Mouse (Mus musculus) hindbrain, embryonic 13.5 days (tissue): ENCODE data around the gene Nt5dc1. TPM values are rescaled to one million over a fixed set of nuclear protein-coding genes. Genes with fewer than 3 reads are reported as not detected.
"Not testable (repeated sequence)": the region's sequence is repeated elsewhere in the genome, so short reads cannot be mapped to it uniquely, and the experiment has no call there.

Experiments used
- ATAC-seq: fragments of 200-750 bp; cut with Nextera tagmentation; 2 replicates; pipeline ENCODE4 v1.8.0; 2017; ENCODE audit warnings: moderate TSS enrichment; ENCODE audit not compliant: low FRiP score
- H3K27ac ChIP-seq: fragments of 300-500 bp; sonication (generic); 2 replicates; pipeline ENCODE4 v1.5.1; 2015; ENCODE audit warnings: inconsistent platforms, mild to moderate bottlenecking, moderate library complexity
- H3K27me3 ChIP-seq: fragments of 300-500 bp; sonication (generic); 2 replicates; pipeline ENCODE4 v1.6.1; 2015; ENCODE audit warnings: mild to moderate bottlenecking, inconsistent platforms
- H3K36me3 ChIP-seq: fragments of 300-500 bp; sonication (generic); 2 replicates; pipeline ENCODE4 v1.6.1; 2015; ENCODE audit warnings: mild to moderate bottlenecking, inconsistent platforms
- H3K4me1 ChIP-seq: fragments of 300-500 bp; sonication (generic); replicated peaks from 2 replicates; pipeline ENCODE4 v1.6.1; 2015; ENCODE audit warnings: inconsistent platforms
- H3K4me2 ChIP-seq: fragments of 300-500 bp; sonication (generic); 2 replicates; pipeline ENCODE4 v1.6.1; 2015; ENCODE audit warnings: inconsistent platforms, mild to moderate bottlenecking, moderate library complexity
- H3K4me3 ChIP-seq: fragments of 300-500 bp; sonication (generic); 2 replicates; pipeline ENCODE4 v1.5.1; 2015; ENCODE audit warnings: mild to moderate bottlenecking, inconsistent platforms
- H3K9ac ChIP-seq: fragments of 300-500 bp; sonication (generic); 2 replicates; pipeline ENCODE4 v1.6.1; 2015; ENCODE audit warnings: mild to moderate bottlenecking, inconsistent platforms
- H3K9me3 ChIP-seq: fragments of 300-500 bp; sonication (generic); 2 replicates; pipeline ENCODE4 v1.6.1; 2016; ENCODE audit warnings: inconsistent platforms
- WGBS: fragments of 180-500 bp; shearing (Covaris S2); methylation state at CpG from one replicate; pipeline ENCODE4 v1.1.7; 2015; 5-methylcytosine and 5-hydroxymethylcytosine counted together
- polyA plus RNA-seq: library from polyadenylated mRNA; unstranded; fragments of >200 nt; fragmentation: Nextera tagmentation; extraction: Ambion mirVana; gene quantifications from 2 replicates; pipeline ENCODE4 v1.2.1, GENCODE M21; 2015

Nt5dc1 gene
- polyA plus RNA-seq, 1 experiment from 2014 or later: 3.2 TPM

- 81% methylated on average over 5 of the region's 5 CpGs for WGBS
- ATAC-seq: no peak
- Histone ChIP-seq H3K27ac (no peak overlapping the region), H3K27me3 (no peaks in the 10 kb centered on the region), H3K9me3 (no peaks in the 10 kb centered on the region), H3K36me3 (no peaks in the 10 kb centered on the region), H3K4me3 (no peak overlapping the region), H3K4me1 (0 out of 2 replicates have a peak, but pooled peaks cover 3% of the 10 kb centered on the region), H3K9ac (no peak overlapping the region), H3K4me2 (no peak overlapping the region)
Measured at GRCm38 (mm10) chr10:34267312-34268070, 150.9 kb downstream of the Nt5dc1 start.

GRCm38 (mm10) chr10:34265106-34265505 is 153.2 kb downstream of the Nt5dc1 start:
- no peaks in the 10 kb centered on the region for H3K4me1 ChIP-seq
- 83% methylated on average over 4 of the region's 4 CpGs for WGBS
- H3K27ac ChIP-seq: no peak overlapping the region
- H3K9ac ChIP-seq: no peak overlapping the region
- H3K4me2 ChIP-seq: no peak overlapping the region
- no peaks in the 10 kb centered on the region for H3K36me3 ChIP-seq
- H3K9me3 ChIP-seq: no peaks in the 10 kb centered on the region
- H3K4me3 ChIP-seq: no peak overlapping the region
- ATAC-seq: no peak
- H3K27me3 ChIP-seq: no peaks in the 10 kb centered on the region

- not testable (repeated sequence) for H3K9me3 ChIP-seq, H3K27ac ChIP-seq, H3K27me3 ChIP-seq, H3K36me3 ChIP-seq, H3K9ac ChIP-seq, H3K4me1 ChIP-seq, ATAC-seq, H3K4me3 ChIP-seq, H3K4me2 ChIP-seq
- WGBS: 88% methylated on average over 9 of the region's 9 CpGs
Measured at GRCm38 (mm10) chr10:34252833-34253232, 165.5 kb downstream of the Nt5dc1 start.

- 35% methylated on average over 2 of the region's 2 CpGs for WGBS
- Histone ChIP-seq H3K36me3 (no peaks in the 10 kb centered on the region), H3K27ac (no peak overlapping the region), H3K9ac (no peak overlapping the region), H3K4me2 (no peak overlapping the region), H3K4me1 (no peaks in the 10 kb centered on the region), H3K27me3 (no peaks in the 10 kb centered on the region), H3K4me3 (no peak overlapping the region), H3K9me3 (no peaks in the 10 kb centered on the region)
- no peak for ATAC-seq
Measured at GRCm38 (mm10) chr10:34249594-34249993, 168.8 kb downstream of the Nt5dc1 start.

GRCm38 (mm10) chr10:34247757-34248156 is 170.6 kb downstream of the Nt5dc1 start:
- no peaks in the 10 kb centered on the region for H3K36me3 ChIP-seq
- H3K4me2 ChIP-seq: no peak overlapping the region
- WGBS: 45% methylated on average over 3 of the region's 3 CpGs

GRCm38 (mm10) chr10:34246106-34246505 is 172.2 kb downstream of the Nt5dc1 start:
- Histone ChIP-seq H3K27me3 (no peaks in the 10 kb centered on the region), H3K4me3 (no peak overlapping the region), H3K4me2 (no peak overlapping the region), H3K27ac (no peak overlapping the region), H3K4me1 (no peaks in the 10 kb centered on the region), H3K9ac (no peak overlapping the region), H3K36me3 (no peaks in the 10 kb centered on the region), H3K9me3 (no peaks in the 10 kb centered on the region)
- 74% methylated on average over 2 of the region's 2 CpGs for WGBS
- no peak for ATAC-seq

More at GRCm38 (mm10) chr10:34247757-34248156, 170.6 kb downstream of the Nt5dc1 start:
- H3K9ac ChIP-seq: no peak overlapping the region
- H3K4me1 ChIP-seq: no peaks in the 10 kb centered on the region
- no peak overlapping the region for H3K27ac ChIP-seq
- ATAC-seq: no peak
- no peak overlapping the region for H3K4me3 ChIP-seq
- H3K9me3 ChIP-seq: no peaks in the 10 kb centered on the region
- no peaks in the 10 kb centered on the region for H3K27me3 ChIP-seq

- Histone ChIP-seq H3K9ac (no peak overlapping the region), H3K4me2 (no peak overlapping the region), H3K27me3 (no peaks in the 10 kb centered on the region), H3K4me3 (no peak overlapping the region), H3K9me3 (no peaks in the 10 kb centered on the region), H3K4me1 (no peaks in the 10 kb centered on the region), H3K36me3 (no peaks in the 10 kb centered on the region), H3K27ac (no peak overlapping the region)
- no peak for ATAC-seq
- 87% methylated on average over 5 of the region's 5 CpGs for WGBS
Measured at GRCm38 (mm10) chr10:34244745-34245144, 173.6 kb downstream of the Nt5dc1 start.

- no peak overlapping the region for H3K27ac ChIP-seq
- H3K36me3 ChIP-seq: no peaks in the 10 kb centered on the region
- WGBS: 84% methylated on average over 4 of the region's 4 CpGs
- H3K4me3 ChIP-seq: no peak overlapping the region
- no peaks in the 10 kb centered on the region for H3K4me1 ChIP-seq
- H3K4me2 ChIP-seq: no peak overlapping the region
- no peak for ATAC-seq
- no peaks in the 10 kb centered on the region for H3K27me3 ChIP-seq
- H3K9me3 ChIP-seq: no peaks in the 10 kb centered on the region
- H3K9ac ChIP-seq: no peak overlapping the region
Measured at GRCm38 (mm10) chr10:34238536-34238935, 179.8 kb downstream of the Nt5dc1 start.

Other genes starting within 250 kb of the Nt5dc1 start
- gene Dse, start 210.8 kb downstream of the Nt5dc1 start, polyA plus RNA-seq: 8.0 and 8.1 TPM in 2 replicates
- 152 and 156 TPM in 2 replicates for gene Tspyl1, start 136.4 kb downstream of the Nt5dc1 start, polyA plus RNA-seq
- gene Tspyl4, start 121.1 kb downstream of the Nt5dc1 start, polyA plus RNA-seq: 229 and 238 TPM in 2 replicates
- 0.08 and 0.14 TPM in 2 replicates for gene Col10a1, start 28.6 kb downstream of the Nt5dc1 start, polyA plus RNA-seq
- 0.82 and 1.4 TPM in 2 replicates for gene Frk, start 64.8 kb upstream of the Nt5dc1 start, polyA plus RNA-seq